Mouse (Mus musculus) lung, postnatal 14 days (tissue): Measurements from ENCODE around the gene Rhov.

Experiments
- DNase-seq: peaks from one replicate; pipeline ENCODE4 v3.0.0; 2021

The Rhov gene

DNA sequence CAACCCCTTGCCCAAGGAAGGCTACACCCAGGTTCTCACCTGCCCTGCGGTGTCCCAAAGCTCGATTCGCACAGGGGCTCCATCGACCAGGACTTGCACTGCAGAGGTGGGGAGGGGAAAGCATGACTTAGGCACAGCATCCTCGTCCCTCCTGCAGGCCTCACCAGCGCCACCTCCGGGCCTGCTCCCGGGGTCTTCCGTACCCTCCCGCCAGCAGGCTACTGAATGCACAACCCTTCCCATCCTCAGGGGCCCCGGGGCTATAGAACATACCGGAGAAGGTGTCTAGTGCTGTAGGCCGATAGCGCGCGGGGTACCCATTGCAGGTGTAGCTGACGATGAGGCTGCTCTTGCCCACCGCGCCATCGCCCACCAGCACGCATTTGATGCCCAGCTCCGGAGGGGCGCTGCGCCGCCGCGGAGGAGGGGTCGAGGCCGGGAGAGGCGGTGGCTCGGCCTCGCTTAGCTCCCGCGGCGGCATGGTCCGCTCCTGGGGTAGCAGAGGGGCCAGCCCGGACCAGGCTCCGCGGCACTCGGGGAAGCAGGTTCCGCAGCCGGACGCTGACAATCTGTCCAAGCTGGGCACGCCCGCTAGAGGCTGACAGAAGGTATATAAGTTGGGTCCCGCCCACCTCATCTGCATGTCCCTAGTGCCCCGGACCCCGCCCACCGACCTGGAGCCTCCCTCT is at the start of gene Rhov:
Gene Rhov, minus strand, starts transcription at position 630 of the 689 bp plus-strand sequence.
- peak; percentile 71 for DNase-seq

DNA sequence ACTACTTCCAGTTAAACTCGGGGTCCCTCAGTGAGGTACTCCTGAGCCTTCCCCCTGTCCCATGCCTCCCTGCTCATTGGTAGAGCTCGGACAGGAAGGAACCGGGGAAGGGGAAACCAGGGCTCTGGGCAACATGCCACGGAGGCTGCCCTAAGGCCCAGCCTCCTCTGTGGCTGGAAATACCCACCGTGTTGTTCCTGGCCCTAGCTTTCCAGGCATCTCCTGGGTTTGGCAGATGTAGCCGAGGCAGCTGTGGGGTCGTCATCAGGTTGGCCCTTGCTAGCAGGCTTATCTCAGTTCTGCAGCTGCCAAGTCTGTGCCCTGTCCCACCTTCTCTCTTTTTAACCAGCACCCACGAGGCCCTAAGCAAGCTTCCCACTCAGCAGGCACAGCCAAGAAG is 49.5 kb upstream of the Rhov start:
- DNase-seq: no peak

DNA sequence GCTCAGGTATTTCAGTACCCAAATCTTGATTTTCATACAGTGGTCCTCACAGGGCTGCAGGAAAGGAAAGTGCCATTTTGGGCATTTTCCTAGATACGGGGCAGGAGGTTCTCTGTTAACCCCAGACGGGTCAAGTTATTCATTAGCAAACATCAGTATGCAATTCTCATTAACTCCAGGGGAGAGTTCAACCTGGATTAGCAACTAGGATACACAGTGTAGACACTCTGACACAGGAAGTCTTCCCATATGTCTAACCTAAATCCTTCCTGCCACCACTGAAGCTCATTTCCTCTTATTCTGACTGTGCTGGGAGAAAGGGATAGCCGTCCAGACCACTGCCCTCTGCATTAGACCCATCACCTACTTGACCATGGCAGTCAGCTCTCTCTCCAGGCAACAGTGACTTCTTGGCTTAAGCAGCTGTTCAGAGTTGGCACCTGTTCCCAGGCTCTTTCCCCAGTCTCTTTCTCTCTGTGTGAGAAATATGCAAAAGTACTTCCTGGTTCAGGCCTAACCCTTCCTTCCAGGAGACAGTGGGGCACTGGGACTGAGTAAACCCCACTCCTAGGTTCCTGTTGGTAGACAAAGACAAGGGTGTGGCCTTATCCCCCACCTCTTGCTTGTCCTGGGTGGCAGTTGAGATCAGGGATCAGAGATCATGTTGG is 47.1 kb upstream of the Rhov start:
- no peak for DNase-seq

DNA sequence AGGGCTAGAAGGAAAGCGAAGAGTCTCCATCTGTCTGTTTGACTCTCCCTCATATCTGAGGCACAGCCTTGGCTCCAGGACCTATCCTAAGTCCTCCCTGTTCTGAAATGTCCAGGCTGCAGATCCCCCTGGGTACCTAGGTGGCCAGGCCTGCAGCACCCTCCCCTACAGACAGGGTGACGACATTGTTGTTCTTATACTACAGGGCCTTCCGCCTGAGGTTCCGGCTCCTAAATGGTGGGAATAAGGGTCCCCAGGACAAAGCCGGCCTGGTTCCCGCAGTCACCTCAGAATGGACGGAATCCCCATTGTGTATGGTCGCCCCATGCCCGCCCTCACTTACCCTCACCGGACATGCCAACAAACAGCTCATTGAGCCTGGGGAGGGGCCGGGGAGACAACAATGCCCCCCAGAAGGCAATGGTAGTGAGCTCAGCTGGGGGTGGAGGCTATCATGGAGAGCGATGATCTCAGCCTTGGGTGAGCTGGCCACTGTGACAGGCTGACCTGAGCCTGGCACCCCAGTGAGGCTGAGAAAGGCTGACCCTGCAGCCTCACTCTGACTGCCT is 43.8 kb upstream of the Rhov start:
- no peak for DNase-seq

DNA sequence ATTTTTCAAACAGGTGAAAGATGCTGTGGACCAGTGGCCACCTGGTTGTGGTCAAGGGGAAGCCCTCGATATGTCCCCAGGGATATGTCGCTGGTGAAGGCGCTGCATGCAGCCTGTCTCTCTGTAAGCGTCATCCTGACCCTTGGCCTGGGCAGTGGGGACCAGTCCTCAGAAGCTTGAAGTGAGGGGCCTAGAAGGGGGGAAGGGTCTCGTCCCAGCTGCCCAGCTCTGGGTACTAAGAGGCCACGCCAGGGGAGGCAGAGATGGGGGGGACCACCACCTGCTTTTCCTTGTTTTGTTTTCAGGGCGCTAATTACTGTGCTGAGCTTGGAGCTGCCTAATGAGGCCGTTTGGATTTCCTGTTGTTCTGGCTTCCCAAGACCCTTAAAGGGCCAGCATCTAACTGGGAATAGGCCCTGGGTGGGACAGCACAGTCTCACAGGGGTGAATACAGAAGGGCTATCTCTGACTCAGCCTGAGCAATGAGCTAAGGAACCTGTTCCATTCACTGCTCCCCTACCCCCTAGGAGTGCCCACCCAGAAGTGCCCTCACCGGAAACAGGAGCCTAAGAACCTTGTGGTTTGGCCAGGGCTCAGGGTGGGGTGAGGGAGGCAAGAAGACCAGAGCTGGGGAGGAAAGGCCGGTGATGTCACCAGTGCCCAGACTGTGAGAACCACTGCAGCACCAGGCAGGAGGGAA is 42.9 kb upstream of the Rhov start:
- DNase-seq: no peak

DNA sequence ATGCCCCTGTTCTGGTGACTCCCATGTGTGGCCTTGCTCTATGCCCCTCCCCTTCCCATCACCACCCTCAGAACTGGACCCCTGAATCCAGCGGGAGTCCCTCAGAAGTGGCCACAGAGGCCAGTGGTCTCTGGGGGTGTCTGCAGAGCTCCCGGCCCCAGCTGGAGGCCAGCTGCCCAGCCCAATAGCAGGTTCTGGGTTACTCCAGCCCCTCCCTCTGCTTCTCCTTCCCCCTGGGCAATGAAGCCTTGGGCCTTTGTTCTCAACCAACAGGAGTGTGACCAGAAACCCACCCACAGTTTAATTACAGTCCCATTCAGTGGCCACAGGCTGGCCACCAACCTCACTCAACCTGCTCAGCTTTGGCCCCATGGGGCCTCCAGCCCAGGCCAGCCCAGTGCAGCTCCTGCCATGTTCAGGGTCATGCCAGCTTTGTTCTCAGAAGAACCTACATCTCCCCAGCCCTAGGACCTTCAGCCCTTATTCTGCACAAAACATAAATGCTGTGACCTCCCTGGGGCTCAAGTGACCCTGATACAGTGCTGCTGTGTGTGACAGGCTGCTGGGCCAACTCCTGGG is 41.4 kb upstream of the Rhov start:
- DNase-seq: no peak

DNA sequence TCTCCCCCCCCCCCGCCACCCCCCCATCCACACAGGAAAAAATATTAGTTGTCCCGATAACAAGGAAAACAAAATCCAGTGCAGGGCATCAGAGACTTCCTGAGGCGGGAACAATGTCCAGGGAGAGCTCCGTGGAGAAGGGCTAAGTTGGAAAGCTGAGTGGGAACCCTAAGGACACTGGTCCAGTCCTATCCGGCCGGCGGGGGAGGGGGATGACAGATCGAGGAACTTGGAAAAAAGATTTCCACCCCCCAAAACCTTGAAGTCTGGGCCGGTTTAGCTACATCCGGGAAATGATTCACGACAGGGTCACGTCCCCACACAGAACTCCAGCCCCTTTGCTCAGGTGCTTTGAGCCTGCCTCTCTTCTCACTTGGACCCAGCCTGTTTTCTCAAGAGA is 40.5 kb upstream of the Rhov start:
- peak; percentile 39 for DNase-seq

DNA sequence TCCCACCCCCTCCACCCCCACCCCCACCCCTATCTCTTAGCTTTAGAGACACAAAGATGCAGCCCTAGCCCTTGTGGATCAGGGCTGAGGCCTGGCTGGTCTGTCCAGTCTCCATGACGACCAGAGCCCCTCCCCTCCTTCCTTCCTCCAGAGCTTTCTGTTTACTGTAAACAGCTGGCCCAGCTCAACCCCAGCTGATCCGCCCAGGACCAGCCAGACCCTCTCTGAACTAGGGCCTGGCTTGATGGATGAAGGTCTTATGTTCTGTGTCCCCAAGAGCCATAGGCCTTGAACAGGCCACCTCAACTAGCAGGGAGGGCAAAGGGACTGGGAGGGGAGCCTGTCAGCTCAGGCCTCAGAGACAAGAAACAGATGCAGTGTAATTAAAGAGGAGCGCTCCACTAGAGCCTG is 33.7 kb upstream of the Rhov start:
- peak; percentile 74 for DNase-seq

DNA sequence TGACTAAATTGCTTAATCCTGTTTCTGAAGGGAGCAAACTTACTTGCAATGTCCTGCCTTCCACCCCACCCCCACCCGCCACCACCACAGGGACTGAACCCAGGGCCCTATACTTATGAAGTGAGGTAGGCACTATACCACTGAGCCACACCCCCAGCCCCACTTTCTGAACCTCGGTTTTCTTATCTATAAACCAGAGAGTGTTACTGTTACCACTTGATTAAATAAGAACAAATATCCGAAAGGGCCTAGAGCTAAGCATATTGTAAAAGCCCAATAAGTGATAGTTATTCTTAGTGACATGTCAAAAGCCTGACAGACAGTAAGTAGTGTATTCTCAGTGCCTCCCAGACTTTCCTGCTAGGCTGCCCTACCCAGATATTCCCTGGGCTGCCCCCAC is 33.3 kb upstream of the Rhov start:
- DNase-seq: no peak

DNA sequence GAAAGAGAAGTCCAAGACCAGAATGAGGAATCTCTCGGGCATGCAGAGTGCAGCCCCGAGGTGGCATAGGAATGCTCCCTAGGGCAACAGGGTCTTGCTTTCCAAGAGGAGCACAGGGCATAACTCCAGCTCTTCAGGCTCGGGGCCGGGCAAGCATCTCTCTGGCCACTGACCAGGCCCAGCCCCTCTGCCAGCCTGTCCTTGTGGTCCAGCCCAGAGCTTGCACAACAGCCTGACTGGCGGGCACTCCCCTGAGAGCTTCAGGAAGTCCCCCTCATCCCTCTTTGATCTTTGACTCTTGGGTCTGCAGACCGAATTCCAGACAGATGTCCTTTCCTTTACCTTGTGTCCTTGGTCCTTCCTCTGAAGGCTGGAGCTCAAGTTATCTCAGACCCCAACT is 31.8 kb upstream of the Rhov start:
- DNase-seq: no peak

DNA sequence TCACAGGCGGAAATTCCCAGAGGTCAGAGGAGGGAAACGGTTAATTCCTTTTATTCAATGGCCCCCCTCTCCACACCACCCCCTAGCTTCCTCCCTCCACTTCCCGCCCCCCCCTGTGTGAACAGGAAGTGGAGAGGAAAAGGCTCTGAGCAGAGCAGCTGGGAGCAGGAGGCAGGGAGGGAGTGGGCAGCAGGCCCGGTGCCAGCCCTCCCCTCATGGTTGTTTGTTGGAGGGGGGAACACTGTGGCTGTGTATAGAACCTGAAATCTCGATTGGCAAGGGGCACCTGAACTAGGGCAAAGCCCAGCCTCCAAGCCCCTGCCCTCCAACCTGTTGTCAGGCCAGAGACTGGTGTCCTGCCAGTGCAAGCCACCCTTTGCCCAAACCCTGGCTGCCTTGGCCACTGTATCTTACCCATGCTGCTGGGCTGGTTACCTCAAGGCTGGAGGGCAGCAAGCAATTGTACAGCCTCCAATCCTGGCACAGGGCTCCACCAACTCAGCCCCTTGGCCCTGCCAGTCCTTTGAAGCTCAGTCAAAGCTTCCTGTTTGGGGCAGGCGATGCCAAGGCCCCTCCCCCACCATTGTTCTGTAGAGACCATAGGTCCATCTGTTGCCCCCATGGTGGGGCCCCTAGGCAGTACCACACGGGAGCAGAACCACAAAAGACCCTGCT is 29.9 kb upstream of the Rhov start:
- DNase-seq: peak; percentile 72

DNA sequence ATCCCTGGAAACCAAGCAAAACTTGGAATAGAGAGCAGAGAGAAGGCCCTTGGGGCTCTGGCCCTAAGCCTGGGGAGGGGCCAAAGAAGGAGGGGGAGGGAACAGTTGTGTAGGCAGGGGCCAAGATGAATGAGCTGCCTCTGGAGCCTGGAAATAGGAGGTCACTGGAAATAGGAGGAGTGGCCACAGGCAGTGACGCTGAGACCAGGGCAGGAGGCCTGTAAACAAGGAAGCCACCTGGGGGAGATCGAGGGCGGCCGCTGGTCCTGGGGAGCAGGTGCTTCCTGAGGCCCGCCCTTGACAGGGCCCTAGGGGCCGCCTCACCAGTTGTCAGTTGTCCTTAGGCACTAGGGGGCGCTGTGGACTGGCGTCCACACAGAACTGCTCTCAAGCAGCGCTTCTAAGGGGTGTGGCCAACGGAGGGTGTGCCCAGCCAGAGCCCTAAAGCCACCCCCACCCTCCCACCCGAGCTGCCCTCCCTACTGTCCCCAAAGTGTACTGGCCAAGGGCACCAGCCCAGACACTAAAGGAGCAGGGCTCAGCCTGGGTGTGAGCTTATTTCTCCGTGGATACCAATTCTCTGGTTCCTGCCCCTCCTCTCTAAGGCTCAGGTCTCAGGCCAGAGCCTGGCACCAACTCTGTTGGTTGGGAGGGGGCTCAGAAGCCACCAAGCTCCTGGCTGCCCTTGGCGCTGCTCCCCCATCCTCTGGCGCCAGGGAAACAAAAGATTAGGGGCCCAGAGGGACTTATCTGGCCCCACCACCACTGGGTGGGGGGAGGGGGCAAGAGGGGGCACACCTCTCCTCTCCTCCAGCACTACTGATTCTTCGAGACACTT is 29.1 kb upstream of the Rhov start:
- DNase-seq: peak; percentile 93

DNA sequence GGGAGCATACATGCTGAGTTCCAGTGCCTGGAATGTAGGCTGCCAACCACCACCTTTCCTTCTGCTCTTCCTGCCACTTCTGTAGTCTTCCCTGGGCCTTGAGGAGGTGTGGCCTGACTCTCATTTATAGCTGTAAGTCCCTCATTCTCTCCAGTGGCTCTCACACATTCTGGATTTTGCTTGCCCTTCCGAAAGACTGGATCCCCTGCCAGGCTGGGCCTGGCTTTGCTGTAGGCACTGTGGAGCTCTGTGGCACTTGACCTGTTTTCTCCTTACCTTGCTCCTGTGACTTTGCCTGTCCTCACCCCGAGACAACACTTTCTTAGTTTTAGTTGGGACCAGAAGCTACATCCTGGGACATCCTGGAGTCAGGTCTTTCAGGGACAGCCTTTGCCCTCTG is 27.8 kb upstream of the Rhov start:
- no peak for DNase-seq

DNA sequence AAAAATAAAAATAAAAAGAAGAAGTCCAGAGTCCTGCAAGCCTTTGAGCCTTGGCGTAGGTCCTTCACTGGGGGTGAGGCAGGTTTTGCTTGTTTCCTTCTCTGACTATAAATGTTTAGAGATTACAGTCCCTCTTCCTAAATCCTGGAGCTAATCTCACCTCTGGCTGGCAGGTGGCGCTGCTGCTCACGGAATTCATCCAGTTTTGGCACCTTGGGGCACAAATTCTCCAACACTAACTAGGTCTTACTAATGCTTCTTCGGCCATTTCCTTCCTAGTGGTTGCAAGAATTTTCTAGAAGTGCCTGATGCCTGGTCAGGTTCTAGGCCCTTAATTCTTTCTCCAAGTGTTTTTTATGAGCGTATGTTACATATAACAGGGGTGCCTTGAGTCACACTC is 27.3 kb upstream of the Rhov start:
- DNase-seq: peak; percentile 79

DNA sequence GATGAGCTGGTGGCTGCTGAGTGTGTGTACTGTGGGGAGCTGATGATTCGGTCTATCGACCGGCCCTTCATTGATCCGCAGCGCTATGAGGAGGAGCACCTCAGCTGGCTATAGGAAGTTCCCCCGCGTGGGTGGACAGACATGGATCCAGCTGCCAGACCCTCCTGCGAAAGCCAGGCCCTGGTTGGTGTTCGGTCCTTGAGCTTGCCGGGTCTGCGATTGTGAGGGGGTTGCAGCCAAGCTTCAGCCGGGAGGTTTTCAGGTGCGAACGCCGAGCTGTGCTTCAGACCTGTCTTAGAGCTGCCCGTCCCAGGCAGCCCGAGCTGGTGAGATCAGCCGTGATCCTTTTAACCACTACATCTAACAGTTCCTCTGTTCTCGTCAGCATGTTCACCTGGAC is 26.4 kb upstream of the Rhov start:
- DNase-seq: no peak

DNA sequence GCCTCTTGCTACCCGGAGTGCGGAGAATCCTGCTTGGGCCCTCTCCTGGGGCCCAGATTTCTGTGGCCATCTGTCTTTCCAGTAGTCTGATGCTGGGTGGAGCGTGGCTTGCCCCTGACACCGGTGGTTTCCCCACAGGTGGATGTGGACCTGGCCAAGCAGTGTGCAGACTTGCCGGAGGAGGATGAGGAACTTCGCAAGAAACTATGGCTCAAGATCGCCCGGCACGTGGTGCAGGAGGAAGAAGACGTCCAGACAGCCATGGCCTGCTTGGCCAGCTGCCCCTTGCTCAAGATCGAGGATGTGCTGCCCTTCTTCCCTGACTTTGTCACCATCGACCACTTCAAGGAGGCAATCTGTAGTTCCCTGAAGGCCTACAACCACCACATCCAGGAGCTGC is 25.7 kb upstream of the Rhov start:
- no peak for DNase-seq

DNA sequence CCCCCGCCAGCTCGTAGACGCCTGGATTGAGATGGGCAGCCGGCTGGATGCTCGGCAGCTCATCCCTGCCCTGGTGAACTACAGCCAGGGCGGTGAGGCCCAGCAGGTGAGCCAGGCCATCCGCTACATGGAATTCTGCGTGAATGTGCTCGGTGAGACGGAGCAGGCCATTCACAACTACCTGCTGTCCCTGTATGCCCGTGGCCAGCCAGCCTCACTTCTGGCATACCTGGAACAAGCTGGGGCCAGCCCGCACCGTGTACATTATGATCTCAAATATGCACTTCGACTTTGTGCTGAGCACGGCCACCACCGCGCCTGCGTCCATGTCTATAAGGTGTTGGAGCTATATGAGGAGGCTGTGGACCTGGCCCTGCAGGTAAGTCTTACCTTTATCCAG is 23.3 kb upstream of the Rhov start:
- no peak for DNase-seq

DNA sequence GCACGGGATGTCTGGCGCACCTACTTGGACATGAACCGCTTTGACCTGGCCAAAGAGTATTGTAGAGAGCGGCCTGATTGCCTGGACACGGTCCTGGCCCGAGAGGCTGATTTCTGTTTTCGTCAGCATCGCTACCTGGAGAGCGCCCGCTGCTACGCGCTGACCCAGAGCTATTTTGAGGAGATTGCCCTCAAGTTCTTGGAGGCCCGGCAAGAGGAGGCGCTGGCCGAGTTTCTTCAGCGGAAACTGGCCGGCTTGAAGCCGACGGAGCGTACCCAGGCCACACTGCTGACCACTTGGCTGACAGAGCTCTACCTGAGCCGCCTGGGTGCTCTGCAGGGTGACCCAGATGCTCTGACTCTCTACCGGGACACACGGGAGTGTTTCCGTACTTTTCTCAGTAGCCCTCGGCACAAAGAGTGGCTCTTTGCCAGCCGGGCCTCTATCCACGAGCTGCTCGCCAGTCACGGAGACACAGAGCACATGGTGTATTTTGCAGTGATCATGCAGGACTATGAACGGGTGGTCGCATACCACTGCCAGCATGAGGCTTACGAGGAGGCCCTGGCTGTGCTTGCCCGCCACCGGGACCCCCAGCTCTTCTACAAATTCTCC is 22.8 kb upstream of the Rhov start:
- DNase-seq: no peak

DNA sequence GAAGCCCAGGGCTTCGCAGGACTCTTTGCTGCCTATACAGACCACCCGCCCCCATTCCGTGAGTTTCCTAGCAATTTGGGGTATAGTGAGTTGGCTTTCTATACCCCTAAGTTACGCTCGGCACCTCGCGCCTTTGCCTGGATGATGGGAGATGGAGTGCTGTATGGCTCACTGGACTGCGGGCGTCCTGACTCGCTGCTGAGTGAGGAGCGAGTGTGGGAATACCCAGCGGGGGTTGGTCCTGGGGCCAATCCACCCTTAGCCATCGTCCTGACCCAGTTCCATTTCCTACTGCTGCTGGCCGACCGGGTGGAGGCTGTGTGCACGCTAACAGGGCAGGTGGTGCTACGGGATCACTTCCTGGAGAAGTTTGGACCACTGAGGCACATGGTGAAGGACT is 22.2 kb upstream of the Rhov start:
- no peak for DNase-seq

DNA sequence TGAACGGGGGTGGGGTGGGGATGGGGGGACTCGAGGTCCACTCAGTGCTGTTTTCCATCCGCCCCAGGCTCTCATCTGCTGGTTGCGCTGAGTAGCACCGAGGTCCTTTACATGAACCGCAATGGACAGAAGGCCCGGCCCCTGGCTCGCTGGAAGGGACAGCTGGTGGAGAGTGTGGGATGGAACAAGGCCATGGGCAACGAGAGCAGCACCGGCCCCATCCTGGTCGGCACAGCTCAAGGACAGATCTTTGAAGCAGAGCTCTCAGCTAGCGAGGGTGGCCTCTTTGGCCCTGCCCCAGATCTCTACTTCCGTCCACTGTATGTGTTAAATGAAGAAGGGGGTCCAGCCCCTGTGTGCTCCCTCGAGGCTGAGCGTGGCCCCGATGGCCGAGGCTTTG is 21.8 kb upstream of the Rhov start:
- DNase-seq: no peak

DNA sequence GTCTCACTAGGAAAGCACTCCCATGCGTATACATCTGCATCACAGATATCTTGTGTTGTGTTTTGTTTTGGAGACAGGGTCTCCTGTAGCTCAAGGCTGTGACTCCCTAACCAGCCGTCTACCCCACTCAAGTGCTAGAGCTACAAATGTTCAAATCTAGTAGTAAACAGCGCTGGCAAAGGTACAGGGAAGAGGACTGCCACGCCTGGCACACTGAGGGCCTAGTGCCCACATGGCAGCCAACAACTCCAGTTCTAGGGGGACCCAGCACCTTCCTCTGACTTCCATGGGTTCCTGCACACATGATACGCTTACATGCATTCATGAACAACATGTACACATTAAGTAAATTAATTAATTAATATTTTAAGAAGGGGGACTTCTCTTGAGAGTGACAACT is 21.2 kb upstream of the Rhov start:
- DNase-seq: no peak

DNA sequence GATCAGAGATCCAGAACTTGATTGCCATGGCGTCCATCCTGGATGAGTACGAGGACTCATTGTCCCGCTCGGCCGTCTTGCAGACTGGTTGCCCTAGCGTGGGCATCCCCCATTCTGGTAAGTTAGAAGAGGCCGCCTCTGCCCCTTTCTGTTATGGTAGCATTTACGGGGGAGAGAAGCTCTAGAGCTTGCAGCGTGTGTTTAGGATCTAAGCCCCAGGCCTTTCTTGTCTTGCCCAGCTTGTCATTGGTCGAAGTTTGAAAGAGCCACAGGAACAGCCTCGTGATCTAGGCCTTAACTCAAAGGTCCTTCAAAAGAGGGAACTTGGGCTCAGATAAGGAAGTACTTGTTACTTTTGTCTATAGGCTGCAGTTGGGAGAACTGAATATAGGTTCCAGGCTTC is 17.9 kb upstream of the Rhov start:
- no peak for DNase-seq
